Mouse (Mus musculus): ENCODE data around the gene 1700061G19Rik.

DNA sequence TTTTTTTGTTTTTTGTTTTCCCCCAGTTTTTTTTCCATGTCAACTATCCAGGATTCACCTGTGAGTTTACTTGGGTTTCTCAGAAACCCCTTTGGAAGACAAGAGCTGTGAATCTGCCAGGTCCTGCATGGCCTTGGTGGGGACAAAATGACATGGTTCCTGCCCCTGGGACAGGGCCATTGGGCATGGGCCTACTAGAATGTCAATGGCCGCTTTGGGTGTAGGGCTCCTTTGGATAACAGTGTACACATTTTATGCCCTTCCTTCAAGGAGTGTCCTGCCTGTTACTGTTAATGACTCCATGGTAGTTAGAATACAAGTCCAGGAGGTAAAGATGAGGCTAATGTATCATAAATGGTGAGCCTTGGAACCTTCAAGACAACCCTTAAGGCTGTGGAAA is 42.4 kb upstream of the 1700061G19Rik start:
- TF ChIP-seq UBTF (IDR thresholded peaks at IDR 0.05; ENCODE audit: low read depth, low read length), result no peak
- TF ChIP-seq JUND (conservative IDR thresholded peaks at IDR 0.05; ENCODE audit: low read depth, low read length), result no peak
- TF ChIP-seq CTCF (conservative IDR thresholded peaks at IDR 0.05 in 1 of 2, IDR thresholded peaks at IDR 0.05 in 1 of 2; ENCODE audit: low read depth in 2 of 2, low read length in 2 of 2), result no peak
- no peak for TF ChIP-seq POLR2A (IDR thresholded peaks at IDR 0.05; ENCODE audit: low read depth, low read length)
- no peak for TF ChIP-seq EP300 (IDR thresholded peaks at IDR 0.05; ENCODE audit: low read length)
- no peak for TF ChIP-seq SIN3A (IDR thresholded peaks at IDR 0.05; ENCODE audit: low read length)
- TF ChIP-seq CHD1 (IDR thresholded peaks at IDR 0.05; ENCODE audit: low read depth, low read length), result no peak
- no peak for TF ChIP-seq ETS1 (conservative IDR thresholded peaks at IDR 0.05; ENCODE audit: low read depth, low read length)
- no peak for TF ChIP-seq POLR2AphosphoS2 (IDR thresholded peaks at IDR 0.05; ENCODE audit: low read depth, low read length)
- TF ChIP-seq MXI1 (IDR thresholded peaks at IDR 0.05; ENCODE audit: low read depth, low read length), result no peak
- TF ChIP-seq IRF4 (IDR thresholded peaks at IDR 0.05; ENCODE audit: low read depth, low read length), result no peak
- no peak for TF ChIP-seq MEF2A (IDR thresholded peaks at IDR 0.05; ENCODE audit: borderline replicate concordance, low read depth, low read length)
- TF ChIP-seq MYC (IDR thresholded peaks at IDR 0.05; ENCODE audit: low read depth, low read length), result no peak

All from CH12.LX (cell line).